21 mouse cellular contexts compared by ENCODE assay signal in the genomic region with DNA sequence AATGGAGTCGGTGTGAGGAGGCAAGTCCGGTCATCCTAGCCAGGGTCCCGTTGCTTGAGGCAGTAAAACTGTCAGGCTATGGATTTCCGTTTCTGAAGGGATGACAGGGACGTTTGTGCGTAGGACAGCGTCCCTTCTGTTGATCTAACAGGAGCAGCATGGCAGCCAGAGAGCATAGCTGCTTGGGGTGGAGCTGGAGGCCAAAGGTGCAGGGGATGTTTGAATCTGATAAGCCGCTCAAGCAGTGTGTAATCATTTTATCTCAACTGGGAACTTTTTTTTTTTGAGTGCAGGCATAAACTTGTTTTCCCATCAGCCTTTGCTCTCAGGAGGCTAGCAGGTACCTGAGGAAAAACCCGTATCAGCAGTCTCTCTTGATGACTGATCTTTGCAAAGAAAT.
A peak's percentile ranks its signal among the peaks of the same experiment; 100 is the strongest.
DNase-seq lines count a peak whose midpoint lies in the region; ATAC-seq lines count a peak whose summit lies in the region.
"Had no signal": no experiment of that assay in that cellular context is flagged by ENCODE, and none has a peak within 500 bp of the region (broad histone marks: within the 10 kb centered on the region; RNA-seq: fewer than 3 reads in every experiment).

No protein-coding gene starts in this region.

- 0 out of 2 replicates have a peak, but pooled peaks have one; percentile 43 for ATAC-seq in kidney, embryonic 15.5 days (replicated peaks; ENCODE audit: low FRiP score)
- ATAC-seq in intestine, embryonic 16.5 days: peak; percentile 75
- ATAC-seq: forebrain, embryonic 13.5 days; hindbrain, embryonic 16.5 days had no signal

- H3K27ac ChIP-seq in kidney, embryonic 15.5 days: no peak overlapping the region
- no peak overlapping the region for H3K27ac ChIP-seq in intestine, embryonic 16.5 days (ENCODE audit: low read length)
- H3K27ac ChIP-seq: forebrain, embryonic 13.5 days; heart, embryonic 10.5 days; kidney, postnatal 0 days; limb, embryonic 15.5 days; macrophage had no signal

- no peaks in the 10 kb centered on the region for H3K27me3 ChIP-seq in kidney, embryonic 15.5 days
- H3K27me3 ChIP-seq in intestine, embryonic 16.5 days (replicated peaks; ENCODE audit: control insufficient read depth, insufficient read depth, low read length): no peaks in the 10 kb centered on the region
- H3K27me3 ChIP-seq: forebrain, embryonic 13.5 days; limb, embryonic 15.5 days had no signal

- no peak overlapping the region for H3K4me3 ChIP-seq in kidney, embryonic 15.5 days (replicated peaks)
- no peak overlapping the region for H3K4me3 ChIP-seq in intestine, embryonic 16.5 days (ENCODE audit: low read length)
- H3K4me3 ChIP-seq: forebrain, embryonic 13.5 days; heart, embryonic 10.5 days; limb, embryonic 15.5 days had no signal

- no peak overlapping the region for H3K9ac ChIP-seq in kidney, embryonic 15.5 days
- no peak overlapping the region for H3K9ac ChIP-seq in intestine, embryonic 16.5 days (ENCODE audit: low read depth, low read length)
- H3K9ac ChIP-seq: forebrain, embryonic 13.5 days; limb, embryonic 15.5 days had no signal

- peaks cover 23% of the 10 kb centered on the region for H3K4me1 ChIP-seq in kidney, embryonic 15.5 days
- H3K4me1 ChIP-seq in intestine, embryonic 16.5 days (ENCODE audit: control insufficient read depth, insufficient read depth, low read length): no peaks in the 10 kb centered on the region
- H3K4me1 ChIP-seq: heart, embryonic 10.5 days; limb, embryonic 15.5 days had no signal

- 19% methylated on average over 9 of the region's 9 CpGs for WGBS in kidney, embryonic 15.5 days
- WGBS in intestine, embryonic 16.5 days: 51% methylated on average over 9 of the region's 9 CpGs

- no peak for DNase-seq in kidney, postnatal 25 days
- DNase-seq in thymus, postnatal 4 days: peak; percentile 38
- no peak for DNase-seq in thymus, adult 18-20 months
- DNase-seq in yolk sac, embryonic 10.5 days (ENCODE audit: low spot score): peak; percentile 48
- no peak for DNase-seq in cerebellum, postnatal 25 days
- DNase-seq in retina, postnatal 1 day: no peak
- DNase-seq: adrenal gland, postnatal 25 days; cerebellum, adult 9-10 months; embryo, embryonic 11 days; gastrocnemius, postnatal 10 days; heart, postnatal 14 days; midbrain, embryonic 14.5 days; thymus, postnatal 14 days had no signal

- no peak overlapping the region for H3K4me2 ChIP-seq in kidney, embryonic 15.5 days
- H3K4me2 ChIP-seq in intestine, embryonic 16.5 days (ENCODE audit: low read depth, low read length): peak overlapping the region; percentile 13; the same call in 1 of the 2 replicates
- H3K4me2 ChIP-seq: forebrain, embryonic 13.5 days; limb, embryonic 15.5 days had no signal

- H3K36me3 ChIP-seq in kidney, embryonic 15.5 days: peaks cover 79% of the 10 kb centered on the region
- no peaks in the 10 kb centered on the region; the same call in 1 of the 2 replicates for H3K36me3 ChIP-seq in intestine, embryonic 16.5 days (ENCODE audit: control insufficient read depth, insufficient read depth, low read length)

- no peaks in the 10 kb centered on the region for H3K9me3 ChIP-seq in kidney, embryonic 15.5 days (replicated peaks)
- no peaks in the 10 kb centered on the region for H3K9me3 ChIP-seq in intestine, embryonic 16.5 days (ENCODE audit: control insufficient read depth, low read length)
- H3K9me3 ChIP-seq: forebrain, embryonic 13.5 days; heart, embryonic 10.5 days; limb, embryonic 15.5 days had no signal

Comparison
In these comparisons a context has a peak if more than half of its experiments do, and no peak if none do; other contexts are left out.
1. DNase-seq: peak in thymus, postnatal 4 days (single experiment) and yolk sac, embryonic 10.5 days (single experiment); none in kidney, postnatal 25 days (0 of 2), thymus, adult 18-20 months (0 of 2), cerebellum, postnatal 25 days (0 of 2) and retina, postnatal 1 day (single experiment).